Mouse (Mus musculus) mature B cell (primary cell): ENCODE results near the gene Gpm6b.

Experiments used
- in situ Hi-C: fragments of 300-500 bp; cut with MboI; formaldehyde crosslinking; loops from 2 replicates; pipeline ENCODE4 v1.14.3; 2019

The Gpm6b gene

GRCm38 (mm10) chrX:166307437-166308222, 68.9 kb downstream of the Gpm6b start:
- in situ Hi-C loops, result no loop called here

- in situ Hi-C loops, result no loop called here
These were observed 70.1 kb downstream of the Gpm6b start for GRCm38 (mm10) chrX:166308798-166309197.

GRCm38 (mm10) chrX:166315251-166315650, 76.5 kb downstream of the Gpm6b start:
- in situ Hi-C loops, result no loop called here

- in situ Hi-C loops, result no loop called here
These were observed 78.1 kb downstream of the Gpm6b start for GRCm38 (mm10) chrX:166316552-166317375.

GRCm38 (mm10) chrX:166317376-166317679, 78.6 kb downstream of the Gpm6b start:
- in situ Hi-C loops, result no loop called here

- in situ Hi-C loops, result no loop called here
These were observed 84.5 kb downstream of the Gpm6b start for GRCm38 (mm10) chrX:166323226-166323625.

GRCm38 (mm10) chrX:166327621-166328020, 88.9 kb downstream of the Gpm6b start:
- in situ Hi-C loops, result no loop called here

GRCm38 (mm10) chrX:166328219-166328901, 89.6 kb downstream of the Gpm6b start:
- in situ Hi-C loops, result no loop called here

- in situ Hi-C loops, result no loop called here
These were observed 90.3 kb downstream of the Gpm6b start for GRCm38 (mm10) chrX:166328904-166329451.

GRCm38 (mm10) chrX:166334516-166335136, 95.9 kb downstream of the Gpm6b start:
- in situ Hi-C loops, result no loop called here

- in situ Hi-C loops, result no loop called here
These were observed 99.6 kb downstream of the Gpm6b start for GRCm38 (mm10) chrX:166338353-166338752.

GRCm38 (mm10) chrX:166338784-166339520, 100.2 kb downstream of the Gpm6b start:
- in situ Hi-C loops, result no loop called here

GRCm38 (mm10) chrX:166339911-166340310, 101.2 kb downstream of the Gpm6b start:
- in situ Hi-C loops, result no loop called here

GRCm38 (mm10) chrX:166341795-166342194, 103.1 kb downstream of the Gpm6b start:
- in situ Hi-C loops, result no loop called here

- in situ Hi-C loops, result no loop called here
These were observed 105.7 kb downstream of the Gpm6b start for GRCm38 (mm10) chrX:166344228-166345015.

GRCm38 (mm10) chrX:166348086-166348485, 109.4 kb downstream of the Gpm6b start:
- in situ Hi-C loops, result no loop called here

GRCm38 (mm10) chrX:166348634-166349033, 109.9 kb downstream of the Gpm6b start:
- in situ Hi-C loops, result no loop called here

- in situ Hi-C loops, result loop anchor here (25.0 kb wide), 1 partner anchor 189 kb away; the partner anchor contains the start of gene Gemin8
These were observed 113.1 kb downstream of the Gpm6b start for GRCm38 (mm10) chrX:166351790-166352189.

- in situ Hi-C loops, result loop anchor here (25.0 kb wide), 1 partner anchor 191 kb away; the partner anchor contains the start of gene Gemin8
These were observed 114.7 kb downstream of the Gpm6b start for GRCm38 (mm10) chrX:166353412-166353811.

- in situ Hi-C loops, result loop anchor here (25.0 kb wide), 1 partner anchor 193 kb away; the partner anchor contains the start of gene Gemin8
These were observed 116.2 kb downstream of the Gpm6b start for GRCm38 (mm10) chrX:166354913-166355312.
